Mouse (Mus musculus) cerebellum, adult 2 months (tissue): ENCODE measurements around the gene Hipk1.
"Not testable (repeated sequence)": the region's sequence is repeated elsewhere in the genome, so short reads cannot be mapped to it uniquely, and the experiment has no call there.

Source experiments
- CTCF ChIP-seq: fragments of 200-500 bp; IDR thresholded peaks from 2 replicates; pipeline ENCODE4 v1.5.1; 2011; ENCODE audit warnings: low read depth, mild to moderate bottlenecking, control low read depth, low read length, moderate library complexity, borderline replicate concordance; ENCODE audit not compliant: insufficient read depth
- POLR2A ChIP-seq: fragments of 200-500 bp; IDR thresholded peaks from 2 replicates; pipeline ENCODE4 v1.6.1; 2011; ENCODE audit warnings: low read length, control low read depth, borderline replicate concordance; ENCODE audit not compliant: insufficient read depth

DNA sequence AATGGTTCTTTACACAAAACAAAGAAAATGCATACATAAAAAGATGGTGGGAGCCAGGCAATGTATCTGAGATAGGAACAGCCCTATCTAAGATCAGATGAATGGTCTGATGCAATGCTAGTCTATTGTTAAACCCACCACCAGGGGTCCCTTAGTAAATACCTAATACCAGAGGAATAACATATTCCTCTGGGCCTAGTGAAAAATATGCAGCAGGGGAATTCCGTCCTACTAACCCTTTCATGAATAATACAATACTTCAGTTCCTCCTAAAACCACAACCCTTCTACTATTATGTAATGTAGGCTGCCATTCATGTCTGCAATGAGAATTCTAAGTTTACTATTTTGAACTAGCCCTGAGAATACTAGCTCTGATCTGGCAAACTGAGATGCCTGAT lies 39.3 kb upstream of the Hipk1 start:
- not testable (repeated sequence) for TF ChIP-seq CTCF, POLR2A
